Mouse (Mus musculus): ENCODE data around the gene Phf11a.
"Not testable (repeated sequence)": the region's sequence is repeated elsewhere in the genome, so short reads cannot be mapped to it uniquely, and the experiment has no call there.

DNA sequence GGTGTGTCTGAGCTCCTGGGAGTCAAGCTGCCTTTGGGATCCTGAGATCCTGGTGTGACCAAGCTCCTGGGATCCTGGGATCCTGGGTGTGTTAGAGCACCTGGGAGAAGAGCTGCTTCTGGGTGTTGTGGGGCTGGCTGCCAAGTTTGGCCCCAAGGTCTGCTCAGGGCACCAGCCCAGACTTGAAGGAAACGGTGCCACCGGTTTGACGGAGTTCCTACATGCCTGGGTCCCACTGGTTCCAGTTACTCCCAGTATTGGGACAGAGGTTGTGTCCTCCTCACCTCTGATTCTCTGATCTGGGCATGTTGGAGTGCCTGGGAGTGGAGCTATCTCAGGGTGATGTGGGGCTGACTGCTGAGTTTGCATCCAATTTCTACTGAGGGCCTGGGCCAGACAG, 21.7 kb upstream of the Phf11a start:
- TF ChIP-seq EP300, CTCF (IDR thresholded peaks at IDR 0.05; ENCODE audit: low read depth): not testable (repeated sequence)

Data from heart, postnatal 0 days (tissue).